Mouse (Mus musculus): Measurements from ENCODE around the gene Ern1.

DNA sequence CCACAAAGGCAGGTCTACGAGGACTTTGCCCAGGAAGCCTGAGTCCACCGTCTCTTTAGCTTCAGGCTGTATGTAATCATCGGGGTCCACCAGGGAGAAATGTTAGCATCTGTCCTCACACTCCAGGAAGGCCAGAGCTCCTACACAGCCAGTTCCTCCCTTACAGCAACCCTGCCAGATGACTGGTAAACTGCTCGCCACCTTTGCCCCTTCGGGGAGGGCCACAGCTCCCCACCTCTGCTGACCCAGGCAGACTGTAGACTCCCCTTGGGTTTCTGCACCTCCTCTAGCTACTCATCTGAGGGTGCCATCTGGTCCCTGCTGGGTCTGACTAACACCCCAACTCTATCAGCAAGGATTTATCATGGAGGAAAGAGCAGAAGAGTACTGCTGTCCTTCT, 42.1 kb upstream of the Ern1 start:
- TF ChIP-seq ZC3H11A (IDR thresholded peaks at IDR 0.05; ENCODE audit: borderline replicate concordance, low read depth, low read length) (no peak), MAFK (IDR thresholded peaks at IDR 0.05; ENCODE audit: insufficient read depth, low read depth, low read length) (no peak), HCFC1 (IDR thresholded peaks at IDR 0.05; ENCODE audit: borderline replicate concordance, insufficient read depth, low read length) (no peak), CHD2 (IDR thresholded peaks at IDR 0.05; ENCODE audit: low read depth, low read length) (no peak)
